Mouse (Mus musculus) kidney, embryonic 14.5 days (tissue): ENCODE results near the gene Zpld1. TPM values are rescaled to one million over a fixed set of nuclear protein-coding genes. Genes with fewer than 3 reads are reported as not detected.

Source experiments
- ATAC-seq: fragments of 200-750 bp; cut with Nextera tagmentation; 2 replicates; pipeline ENCODE4 v1.8.0; 2017; ENCODE audit warnings: moderate number of reproducible peaks, mild to moderate bottlenecking, moderate TSS enrichment, moderate library complexity; ENCODE audit not compliant: low FRiP score, low TSS enrichment
- H3K27ac ChIP-seq: fragments of 300-500 bp; sonication (generic); 2 replicates; pipeline ENCODE4 v1.5.1; 2014; ENCODE audit warnings: low read depth, mild to moderate bottlenecking, low read length, moderate library complexity, mixed read lengths
- H3K27me3 ChIP-seq: fragments of 300-500 bp; sonication (generic); 2 replicates; pipeline ENCODE4 v1.6.1; 2014; ENCODE audit warnings: mild to moderate bottlenecking, low read length; ENCODE audit not compliant: control insufficient read depth, insufficient read depth
- H3K36me3 ChIP-seq: fragments of 300-500 bp; sonication (generic); 2 replicates; pipeline ENCODE4 v1.6.1; 2014; ENCODE audit warnings: low read length, mixed read lengths; ENCODE audit not compliant: control insufficient read depth, insufficient read depth
- H3K4me1 ChIP-seq: fragments of 300-500 bp; sonication (generic); 2 replicates; pipeline ENCODE4 v1.6.1; 2014; ENCODE audit warnings: low read length, mixed read lengths; ENCODE audit not compliant: control insufficient read depth, insufficient read depth
- H3K4me2 ChIP-seq: fragments of 300-500 bp; sonication (generic); replicated peaks from 2 replicates; pipeline ENCODE4 v1.6.1; 2014; ENCODE audit warnings: low read depth, mild to moderate bottlenecking, low read length
- H3K4me3 ChIP-seq: fragments of 300-500 bp; sonication (generic); 2 replicates; pipeline ENCODE4 v1.5.1; 2014; ENCODE audit warnings: mild to moderate bottlenecking, low read length
- H3K9ac ChIP-seq: fragments of 300-500 bp; sonication (generic); 2 replicates; pipeline ENCODE4 v1.6.1; 2014; ENCODE audit warnings: low read depth, mild to moderate bottlenecking, low read length, moderate library complexity
- H3K9me3 ChIP-seq: fragments of 300-500 bp; sonication (generic); 2 replicates; pipeline ENCODE4 v1.6.1; 2016; ENCODE audit warnings: low read length; ENCODE audit not compliant: control insufficient read depth
- WGBS: fragments of 180-500 bp; shearing (Covaris S2); extraction: QIAGEN DNeasy Blood & Tissue Kit; methylation state at CpG from one replicate; pipeline ENCODE4 v1.1.7; 2014; 5-methylcytosine and 5-hydroxymethylcytosine counted together
- polyA plus RNA-seq: library from polyadenylated mRNA; unstranded; fragments of >200 nt; fragmentation: Nextera tagmentation; extraction: Ambion mirVana; gene quantifications from 2 replicates; pipeline ENCODE4 v1.2.1, GENCODE M21; 2014

Zpld1 gene
- polyA plus RNA-seq, 1 experiment from 2014 or later = 0.39 TPM

GRCm38 (mm10) chr16:55259719-55260118, 38.1 kb downstream of the Zpld1 start:
- Histone ChIP-seq H3K4me1 (no peaks in the 10 kb centered on the region), H3K9ac (no peak overlapping the region), H3K36me3 (no peaks in the 10 kb centered on the region), H3K4me3 (no peak overlapping the region), H3K27me3 (no peaks in the 10 kb centered on the region), H3K27ac (no peak overlapping the region), H3K4me2 (no peak overlapping the region), H3K9me3 (no peaks in the 10 kb centered on the region)
- no peak for ATAC-seq
- WGBS = 93% methylated on average over 6 of the region's 6 CpGs

- no peak overlapping the region for H3K27ac ChIP-seq
- no peaks in the 10 kb centered on the region for H3K9me3 ChIP-seq
- H3K4me2 ChIP-seq = no peak overlapping the region
- WGBS = 34% methylated on average over 2 of the region's 2 CpGs
- no peaks in the 10 kb centered on the region for H3K27me3 ChIP-seq
- no peak overlapping the region for H3K9ac ChIP-seq
- ATAC-seq = no peak
- no peak overlapping the region for H3K4me3 ChIP-seq
- no peaks in the 10 kb centered on the region for H3K4me1 ChIP-seq
- no peaks in the 10 kb centered on the region for H3K36me3 ChIP-seq
These were observed 56.8 kb downstream of the Zpld1 start for GRCm38 (mm10) chr16:55240996-55241395.

DNA sequence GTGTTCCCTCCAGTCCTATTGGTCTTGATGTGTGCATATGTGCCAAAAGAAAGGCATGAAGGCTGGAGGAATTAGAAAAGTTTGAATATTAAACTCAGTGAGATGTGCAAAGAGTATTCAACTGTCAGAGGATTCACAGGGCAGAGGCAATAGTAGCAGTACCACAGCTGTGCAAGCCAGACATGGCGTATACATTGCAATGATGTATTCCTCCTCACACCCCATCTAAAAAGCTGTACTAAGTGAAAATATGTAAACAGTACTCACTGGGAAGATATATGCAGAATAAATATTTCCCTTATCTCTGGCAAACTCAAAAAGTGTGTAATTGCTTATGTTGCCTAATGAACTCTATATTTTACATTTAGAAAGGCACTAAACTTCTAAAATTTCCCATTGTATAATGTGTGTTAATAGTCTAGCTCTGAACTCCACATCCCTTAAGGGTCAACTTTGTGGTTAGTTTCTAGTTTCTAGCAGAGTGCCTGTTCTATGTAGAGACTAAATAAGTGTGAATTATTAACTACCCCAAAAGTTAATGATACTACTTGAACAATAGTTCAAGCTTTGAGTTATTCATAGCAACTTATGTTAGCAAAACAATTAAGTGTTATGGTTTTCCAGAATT, 68.7 kb downstream of the Zpld1 start:
- no peak for ATAC-seq

GRCm38 (mm10) chr16:55203945-55204344, 93.8 kb downstream of the Zpld1 start:
- Histone ChIP-seq H3K9ac (no peak overlapping the region), H3K4me3 (no peak overlapping the region), H3K36me3 (no peaks in the 10 kb centered on the region), H3K4me2 (no peak overlapping the region), H3K9me3 (no peaks in the 10 kb centered on the region), H3K4me1 (no peaks in the 10 kb centered on the region), H3K27me3 (no peaks in the 10 kb centered on the region), H3K27ac (no peak overlapping the region)
- WGBS = 89% methylated on average over 1 of the region's 1 CpGs
- no peak for ATAC-seq

More for the DNA sequence above, 68.7 kb downstream of the Zpld1 start:
- Histone ChIP-seq H3K4me1 (no peaks in the 10 kb centered on the region), H3K4me2 (no peak overlapping the region), H3K27me3 (no peaks in the 10 kb centered on the region), H3K9ac (no peak overlapping the region), H3K27ac (no peak overlapping the region), H3K9me3 (no peaks in the 10 kb centered on the region), H3K36me3 (no peaks in the 10 kb centered on the region), H3K4me3 (no peak overlapping the region)
- 73% methylated on average over 1 of the region's 1 CpGs for WGBS

DNA sequence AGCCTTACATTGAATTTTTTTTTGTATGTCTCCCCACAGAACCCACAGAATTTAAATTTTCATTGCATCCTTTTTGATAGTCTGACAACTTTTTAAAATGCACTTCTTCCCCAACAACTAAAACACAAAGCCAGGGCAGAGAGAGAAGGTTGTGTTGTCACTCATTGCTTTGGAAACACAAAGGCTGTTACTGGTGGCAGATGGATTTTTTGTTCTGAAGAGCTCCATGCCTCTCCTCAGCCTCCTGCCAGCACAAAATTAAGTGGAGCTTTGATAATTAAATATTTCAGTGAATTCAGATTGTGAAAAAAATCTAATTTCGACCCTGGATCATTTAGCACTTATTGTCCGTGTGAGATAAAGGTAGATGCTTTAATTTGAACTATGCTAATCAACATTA, 107.4 kb downstream of the Zpld1 start:
- Histone ChIP-seq H3K36me3 (no peaks in the 10 kb centered on the region), H3K4me2 (no peak overlapping the region), H3K9me3 (no peaks in the 10 kb centered on the region), H3K27ac (no peak overlapping the region), H3K27me3 (no peaks in the 10 kb centered on the region), H3K4me1 (no peaks in the 10 kb centered on the region), H3K4me3 (no peak overlapping the region), H3K9ac (no peak overlapping the region)
- 79% methylated on average over 2 of the region's 2 CpGs for WGBS
- no peak for ATAC-seq

DNA sequence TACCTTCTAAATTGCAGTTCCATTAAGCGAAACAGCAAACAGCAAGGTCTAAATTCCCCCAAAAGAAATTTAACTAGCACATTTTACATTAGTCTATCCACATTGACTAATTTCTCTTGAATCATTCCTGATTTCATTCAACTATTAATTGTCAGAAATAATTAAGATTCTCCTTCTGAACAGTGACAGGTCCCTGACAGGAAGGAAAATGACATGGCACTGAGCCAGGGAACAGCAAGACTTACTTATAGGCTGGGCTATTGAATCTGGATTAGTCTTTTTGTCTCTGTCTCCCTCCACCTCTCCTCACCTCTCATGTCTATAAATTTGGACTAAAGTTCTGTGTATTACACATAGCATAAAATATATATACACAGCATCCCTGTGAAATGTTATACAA, 112.4 kb downstream of the Zpld1 start:
- no peak for ATAC-seq
- Histone ChIP-seq H3K4me1 (no peaks in the 10 kb centered on the region), H3K4me2 (no peak overlapping the region), H3K4me3 (no peak overlapping the region), H3K9me3 (no peaks in the 10 kb centered on the region), H3K36me3 (no peaks in the 10 kb centered on the region), H3K9ac (no peak overlapping the region), H3K27me3 (no peaks in the 10 kb centered on the region), H3K27ac (no peak overlapping the region)
- WGBS = 93% methylated on average over 1 of the region's 1 CpGs
